Mouse (Mus musculus) frontal cortex, postnatal 36 days (tissue): ENCODE results near the gene Dnajc22.
"Not testable (repeated sequence)": the region's sequence is repeated elsewhere in the genome, so short reads cannot be mapped to it uniquely, and the experiment has no call there.

Source experiments
- DNase-seq, 2 experiments: peaks; one replicate each; pipeline ENCODE4 v3.0.0; 2022; ENCODE audit warnings: low spot score in 2 of 2

Dnajc22 gene

GRCm38 (mm10) chr15:99092870-99093269 is at the start of gene Dnajc22:
Dnajc22 (plus strand) TSS chr15:99093170.
- DNase-seq: no peak

- no peak for DNase-seq
Measured at GRCm38 (mm10) chr15:99044854-99045253, 48.1 kb upstream of the Dnajc22 start.

- not testable (repeated sequence) for DNase-seq
Measured at GRCm38 (mm10) chr15:99045734-99046133, 47.2 kb upstream of the Dnajc22 start.

- DNase-seq: peak; percentile 44 to 66
Measured at GRCm38 (mm10) chr15:99049473-99050253, 43.3 kb upstream of the Dnajc22 start.

GRCm38 (mm10) chr15:99053373-99053772 is 39.6 kb upstream of the Dnajc22 start:
- DNase-seq: no peak

GRCm38 (mm10) chr15:99055040-99055439 is 37.9 kb upstream of the Dnajc22 start, which contains the start of gene Prph:
Prph (plus strand) TSS chr15:99055174.
- DNase-seq: no peak

GRCm38 (mm10) chr15:99055511-99055961 is 37.4 kb upstream of the Dnajc22 start:
- DNase-seq: peak in 1 of 2 experiments; percentile 29

- DNase-seq: no peak
Measured at GRCm38 (mm10) chr15:99056332-99056731, 36.6 kb upstream of the Dnajc22 start.

GRCm38 (mm10) chr15:99065557-99066165 is 27.3 kb upstream of the Dnajc22 start:
- no peak for DNase-seq

- DNase-seq: no peak
Measured at GRCm38 (mm10) chr15:99071988-99072387, 21.0 kb upstream of the Dnajc22 start.

GRCm38 (mm10) chr15:99074019-99074599 is 18.9 kb upstream of the Dnajc22 start, which contains the start of gene Troap:
Troap (plus strand) TSS chr15:99074575.
- DNase-seq: no peak

- peak; percentile 98 to 99 for DNase-seq
Measured at GRCm38 (mm10) chr15:99074600-99075333, 18.2 kb upstream of the Dnajc22 start.

GRCm38 (mm10) chr15:99076011-99076410 is 17.0 kb upstream of the Dnajc22 start:
- not testable (repeated sequence) for DNase-seq

GRCm38 (mm10) chr15:99078181-99078910 is 14.6 kb upstream of the Dnajc22 start:
- DNase-seq: no peak

- DNase-seq: no peak
Measured at GRCm38 (mm10) chr15:99079804-99080203, 13.2 kb upstream of the Dnajc22 start.

- DNase-seq: no peak
Measured at GRCm38 (mm10) chr15:99082322-99082721, 10.6 kb upstream of the Dnajc22 start.

GRCm38 (mm10) chr15:99082840-99083239 is 10.1 kb upstream of the Dnajc22 start:
- no peak for DNase-seq

- DNase-seq: peak in 1 of 2 experiments; percentile 52
Measured at GRCm38 (mm10) chr15:99083258-99083657, 9.7 kb upstream of the Dnajc22 start.

GRCm38 (mm10) chr15:99083867-99084557 is 9.0 kb upstream of the Dnajc22 start:
- no peak for DNase-seq

- no peak for DNase-seq
Measured at GRCm38 (mm10) chr15:99084618-99085017, 8.4 kb upstream of the Dnajc22 start.
